Mouse (Mus musculus): ENCODE data around the gene Tmem204. TPM values are rescaled to one million over a fixed set of nuclear protein-coding genes. Genes with fewer than 3 reads are reported as not detected.

The Tmem204 gene
- polyA plus RNA-seq, 1 experiment = 17.7 TPM

DNA sequence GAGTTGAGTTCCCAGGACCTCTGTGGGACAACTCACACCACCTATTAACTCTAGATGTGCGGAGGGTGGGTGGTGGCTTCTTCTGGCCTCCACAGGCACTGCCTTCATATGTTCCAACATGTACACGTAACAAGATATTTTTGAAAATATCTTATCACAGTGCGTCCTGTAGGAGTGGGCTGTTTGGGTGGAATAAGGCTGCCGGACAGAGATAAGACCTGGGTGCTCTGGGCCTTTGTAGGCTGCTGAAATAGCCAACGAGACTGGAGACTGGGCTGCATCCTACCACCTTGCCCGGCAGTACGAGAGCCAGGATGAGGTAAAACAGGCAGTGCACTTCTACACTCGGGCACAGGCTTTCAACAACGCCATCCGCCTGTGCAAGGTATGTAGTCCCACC is 5.8 kb upstream of the Tmem204 start:
- H3K27ac ChIP-seq (ENCODE audit: insufficient read depth, low read depth, low read length) = no peak overlapping the region
- TF ChIP-seq CTCF (IDR thresholded peaks at IDR 0.05; ENCODE audit: extremely low read depth, insufficient read length, insufficient replicate concordance, low read depth, low read length) (no peak), POLR2A (IDR thresholded peaks at IDR 0.05; ENCODE audit: low read depth, low read length) (no peak)
- H3K36me3 ChIP-seq (ENCODE audit: control insufficient read depth, insufficient read depth, low read length) = peaks cover 2% of the 10 kb centered on the region; the same call in 1 of the 2 replicates
- no peaks in the 10 kb centered on the region for H3K27me3 ChIP-seq (ENCODE audit: control insufficient read depth, insufficient read depth, low read length)
- WGBS = 91% methylated on average over 10 of the region's 10 CpGs
- no peaks in the 10 kb centered on the region for H3K4me1 ChIP-seq (ENCODE audit: control insufficient read depth, insufficient read depth, insufficient read length, low read length)
- H3K4me3 ChIP-seq (ENCODE audit: low read depth, low read length) = no peak overlapping the region

DNA sequence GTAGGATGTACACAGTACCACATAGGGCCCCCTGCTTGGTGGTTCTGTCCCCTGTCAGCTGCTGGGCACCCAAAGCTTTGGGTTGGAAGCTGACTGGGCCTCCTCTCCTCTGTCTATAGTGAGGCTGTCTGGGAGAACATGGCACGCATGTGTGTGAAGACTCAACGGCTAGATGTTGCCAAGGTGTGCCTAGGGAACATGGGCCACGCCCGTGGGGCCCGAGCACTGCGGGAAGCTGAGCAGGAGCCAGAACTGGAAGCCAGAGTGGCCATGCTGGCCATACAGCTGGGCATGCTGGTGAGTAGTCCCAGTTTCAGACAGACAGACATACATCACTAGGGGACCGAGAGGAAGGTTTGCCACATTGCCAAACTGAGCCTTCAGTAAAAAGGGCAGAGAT is 3.3 kb upstream of the Tmem204 start:
- H3K36me3 ChIP-seq (ENCODE audit: control insufficient read depth, insufficient read depth, low read length) = peaks cover 2% of the 10 kb centered on the region; the same call in 1 of the 2 replicates
- no peak overlapping the region for H3K4me3 ChIP-seq (ENCODE audit: low read depth, low read length)
- no peak for TF ChIP-seq POLR2A (IDR thresholded peaks at IDR 0.05; ENCODE audit: low read depth, low read length)
- TF ChIP-seq CTCF (IDR thresholded peaks at IDR 0.05; ENCODE audit: extremely low read depth, insufficient read length, insufficient replicate concordance, low read depth, low read length) = no peak
- no peaks in the 10 kb centered on the region for H3K27me3 ChIP-seq (ENCODE audit: control insufficient read depth, insufficient read depth, low read length)
- H3K27ac ChIP-seq (ENCODE audit: insufficient read depth, low read depth, low read length) = no peak overlapping the region
- 51% methylated on average over 7 of the region's 7 CpGs for WGBS
- 0 out of 2 replicates have a peak, but pooled peaks cover 2% of the 10 kb centered on the region for H3K4me1 ChIP-seq (ENCODE audit: control insufficient read depth, insufficient read depth, insufficient read length, low read length)

DNA sequence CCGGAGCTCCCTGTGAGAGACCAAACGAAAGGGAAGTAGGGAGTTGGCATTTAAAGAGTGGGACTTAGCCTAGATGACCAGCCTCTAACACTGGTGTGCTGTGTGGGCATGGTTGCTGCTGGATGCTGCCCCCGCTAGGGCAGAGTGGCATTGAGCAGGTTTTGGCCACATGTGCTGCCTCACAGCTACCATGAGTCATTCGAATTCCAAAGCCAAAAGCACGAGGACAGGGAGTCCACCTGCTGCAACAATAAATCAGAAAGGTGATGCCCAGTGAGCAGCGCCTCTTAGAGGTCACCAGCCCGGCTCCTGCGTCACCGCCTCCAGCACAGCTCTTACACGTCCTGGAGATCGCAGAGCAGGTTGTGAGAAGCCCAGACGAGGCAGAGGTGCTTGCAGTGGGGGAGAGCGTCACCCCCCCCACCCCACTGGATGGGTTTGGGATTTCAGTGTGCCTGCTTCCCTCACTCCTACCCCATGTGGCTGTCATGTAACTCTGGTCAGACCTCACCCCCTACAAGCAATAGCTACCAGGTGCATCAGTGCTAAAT is 1.5 kb upstream of the Tmem204 start:
- 78% methylated on average over 13 of the region's 13 CpGs for WGBS
- Histone ChIP-seq H3K4me1 (ENCODE audit: control insufficient read depth, insufficient read depth, insufficient read length, low read length) (0 out of 2 replicates have a peak, but pooled peaks cover 2% of the 10 kb centered on the region), H3K4me3 (ENCODE audit: low read depth, low read length) (no peak overlapping the region), H3K36me3 (ENCODE audit: control insufficient read depth, insufficient read depth, low read length) (peaks cover 2% of the 10 kb centered on the region; the same call in 1 of the 2 replicates), H3K27me3 (ENCODE audit: control insufficient read depth, insufficient read depth, low read length) (no peaks in the 10 kb centered on the region), H3K27ac (ENCODE audit: insufficient read depth, low read depth, low read length) (no peak overlapping the region)
- TF ChIP-seq CTCF (IDR thresholded peaks at IDR 0.05; ENCODE audit: extremely low read depth, insufficient read length, insufficient replicate concordance, low read depth, low read length) = no peak
- no peak for TF ChIP-seq POLR2A (IDR thresholded peaks at IDR 0.05; ENCODE audit: low read depth, low read length)

DNA sequence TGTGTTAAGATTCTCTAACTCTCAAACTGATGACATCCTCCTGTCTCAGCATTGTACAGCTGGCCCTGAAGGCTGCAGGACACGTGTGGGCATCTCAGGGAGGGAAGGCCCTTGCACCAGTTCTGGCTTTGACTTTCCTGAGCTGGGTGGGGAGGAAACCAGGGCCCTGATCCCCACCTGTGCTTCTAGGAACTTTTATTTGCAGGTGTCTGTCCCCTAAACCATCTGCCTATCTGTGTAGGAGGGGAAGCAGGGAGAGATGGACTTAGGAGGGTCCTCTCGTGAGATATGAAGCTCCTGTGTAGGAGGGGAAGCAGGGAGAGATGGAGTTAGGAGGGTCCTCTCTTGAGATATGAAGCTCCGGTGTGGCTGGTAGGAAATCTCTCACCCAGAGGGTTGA is 504 bp downstream of the Tmem204 start:
- no peaks in the 10 kb centered on the region for H3K27me3 ChIP-seq (ENCODE audit: control insufficient read depth, insufficient read depth, low read length)
- TF ChIP-seq CTCF (IDR thresholded peaks at IDR 0.05; ENCODE audit: extremely low read depth, insufficient read length, insufficient replicate concordance, low read depth, low read length) = no peak
- no peak for TF ChIP-seq POLR2A (IDR thresholded peaks at IDR 0.05; ENCODE audit: low read depth, low read length)

DNA sequence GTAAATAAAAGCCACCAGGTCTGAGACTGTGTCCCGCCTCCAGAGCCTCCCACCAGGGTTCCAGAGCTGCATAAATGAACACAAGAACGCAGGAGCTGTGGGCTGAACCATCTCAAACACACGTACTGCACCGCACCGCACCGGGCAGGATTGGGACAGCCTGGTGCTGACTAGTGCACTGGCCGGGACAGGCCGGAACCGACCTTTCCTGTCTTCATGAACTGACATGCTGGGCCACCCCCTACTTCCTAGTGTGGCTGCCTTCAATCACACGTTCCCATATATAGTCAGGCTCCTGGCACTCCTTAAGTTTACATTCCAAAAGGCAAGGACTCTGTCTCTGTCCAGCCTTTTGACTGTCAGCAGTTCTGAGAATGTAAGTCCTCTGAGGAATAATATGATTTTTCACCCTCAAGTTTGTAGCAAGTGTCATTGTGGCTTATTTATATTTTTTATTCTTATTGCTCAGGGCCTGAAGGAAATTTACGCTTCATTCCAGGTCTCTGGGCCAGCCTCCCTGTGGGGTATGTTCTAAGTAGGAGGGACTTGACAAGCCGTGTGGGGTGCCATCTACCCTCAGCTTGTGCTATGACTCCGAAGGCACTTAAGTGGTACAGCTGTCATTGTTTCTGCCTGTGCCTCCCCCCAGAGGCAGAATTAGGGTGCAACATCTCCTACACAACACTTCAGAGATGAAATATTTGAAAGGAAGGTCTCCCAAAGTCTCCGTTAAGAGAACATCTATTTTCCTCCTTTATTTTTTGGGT is 1.1 kb downstream of the Tmem204 start:
- TF ChIP-seq CTCF (IDR thresholded peaks at IDR 0.05; ENCODE audit: extremely low read depth, insufficient read length, insufficient replicate concordance, low read depth, low read length) (no peak), POLR2A (IDR thresholded peaks at IDR 0.05; ENCODE audit: low read depth, low read length) (0 out of 2 replicates have a peak, but pooled peaks have one; percentile 15)
- no peak overlapping the region for H3K4me3 ChIP-seq (ENCODE audit: low read depth, low read length)
- H3K36me3 ChIP-seq (ENCODE audit: control insufficient read depth, insufficient read depth, low read length) = no peaks in the 10 kb centered on the region
- peak overlapping the region; percentile 64 for H3K27ac ChIP-seq (ENCODE audit: insufficient read depth, low read depth, low read length)
- H3K27me3 ChIP-seq (ENCODE audit: control insufficient read depth, insufficient read depth, low read length) = no peaks in the 10 kb centered on the region
- H3K4me1 ChIP-seq (ENCODE audit: control insufficient read depth, insufficient read depth, insufficient read length, low read length) = 0 out of 2 replicates have a peak, but pooled peaks cover 2% of the 10 kb centered on the region
- WGBS = 67% methylated on average over 14 of the region's 14 CpGs

More for the DNA sequence above, 504 bp downstream of the Tmem204 start:
- Histone ChIP-seq H3K36me3 (ENCODE audit: control insufficient read depth, insufficient read depth, low read length) (no peaks in the 10 kb centered on the region; the same call in 1 of the 2 replicates), H3K4me1 (ENCODE audit: control insufficient read depth, insufficient read depth, insufficient read length, low read length) (0 out of 2 replicates have a peak, but pooled peaks cover 2% of the 10 kb centered on the region), H3K27ac (ENCODE audit: insufficient read depth, low read depth, low read length) (peak overlapping the region; percentile 64), H3K4me3 (ENCODE audit: low read depth, low read length) (no peak overlapping the region)
- WGBS = 55% methylated on average over 3 of the region's 3 CpGs

DNA sequence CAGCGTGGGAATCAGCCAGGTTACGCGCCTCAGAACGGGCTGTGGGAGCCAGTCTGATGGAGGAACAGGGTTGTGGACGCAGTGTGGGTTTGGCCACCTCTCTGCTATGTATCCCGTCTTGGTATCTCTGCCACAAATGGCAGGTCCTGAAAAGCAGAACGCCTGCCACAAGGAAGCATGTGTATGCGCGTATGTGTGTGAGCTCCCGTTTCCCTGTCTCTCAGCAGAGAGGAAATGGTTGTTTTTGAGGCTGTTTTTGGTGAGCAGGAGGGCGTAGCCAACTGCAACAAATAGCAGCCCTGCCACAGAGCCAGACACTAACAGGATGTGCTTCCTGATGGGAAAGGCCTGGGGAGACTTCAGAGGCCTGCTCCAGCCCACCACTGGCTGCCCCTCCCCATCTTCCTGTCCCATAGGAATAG is 2.4 kb downstream of the Tmem204 start:
- WGBS = 54% methylated on average over 11 of the region's 11 CpGs
- H3K4me3 ChIP-seq (ENCODE audit: low read depth, low read length) = peak overlapping the region; percentile 64
- H3K27me3 ChIP-seq (ENCODE audit: control insufficient read depth, insufficient read depth, low read length) = no peaks in the 10 kb centered on the region
- TF ChIP-seq CTCF (IDR thresholded peaks at IDR 0.05; ENCODE audit: extremely low read depth, insufficient read length, insufficient replicate concordance, low read depth, low read length) (no peak), POLR2A (IDR thresholded peaks at IDR 0.05; ENCODE audit: low read depth, low read length) (peak; percentile 62; the same call in 1 of the 2 replicates)
- H3K4me1 ChIP-seq (ENCODE audit: control insufficient read depth, insufficient read depth, insufficient read length, low read length) = 0 out of 2 replicates have a peak, but pooled peaks cover 2% of the 10 kb centered on the region
- no peaks in the 10 kb centered on the region for H3K36me3 ChIP-seq (ENCODE audit: control insufficient read depth, insufficient read depth, low read length)
- H3K27ac ChIP-seq (ENCODE audit: insufficient read depth, low read depth, low read length) = peak overlapping the region; percentile 88

DNA sequence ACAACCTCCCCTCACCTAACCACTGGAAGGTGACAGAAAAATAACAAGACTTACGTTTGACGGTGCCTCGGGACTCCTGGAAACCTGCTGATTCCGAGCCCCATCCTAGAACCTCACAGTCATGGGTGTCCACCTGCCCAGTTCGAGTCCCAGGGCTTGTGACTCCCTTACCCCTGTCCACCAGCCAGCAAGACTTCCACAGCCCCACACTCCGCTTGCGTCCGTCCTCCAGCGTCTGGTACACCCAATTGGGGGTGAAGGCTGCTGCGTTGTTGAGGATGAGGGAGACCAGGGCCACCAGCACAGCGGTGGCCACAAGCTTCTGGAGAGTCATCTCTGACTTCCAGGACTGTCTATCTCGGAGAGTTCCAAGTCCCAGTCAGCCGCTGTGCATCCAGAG is 3.2 kb downstream of the Tmem204 start:
- Histone ChIP-seq H3K27ac (ENCODE audit: insufficient read depth, low read depth, low read length) (peak overlapping the region; percentile 88), H3K4me3 (ENCODE audit: low read depth, low read length) (peak overlapping the region; percentile 64), H3K4me1 (ENCODE audit: control insufficient read depth, insufficient read depth, insufficient read length, low read length) (0 out of 2 replicates have a peak, but pooled peaks cover 2% of the 10 kb centered on the region), H3K36me3 (ENCODE audit: control insufficient read depth, insufficient read depth, low read length) (no peaks in the 10 kb centered on the region), H3K27me3 (ENCODE audit: control insufficient read depth, insufficient read depth, low read length) (no peaks in the 10 kb centered on the region)
- 84% methylated on average over 13 of the region's 13 CpGs for WGBS
- no peak for TF ChIP-seq POLR2A (IDR thresholded peaks at IDR 0.05; ENCODE audit: low read depth, low read length)
- no peak for TF ChIP-seq CTCF (IDR thresholded peaks at IDR 0.05; ENCODE audit: extremely low read depth, insufficient read length, insufficient replicate concordance, low read depth, low read length)

All from small intestine, adult 2 months (tissue).